Mouse (Mus musculus) midbrain, embryonic 16.5 days (tissue): ENCODE data around the gene Slbp. TPM values are rescaled to one million over a fixed set of nuclear protein-coding genes. Genes with fewer than 3 reads are reported as not detected.
A peak's percentile ranks its signal among the peaks of the same experiment; 100 is the strongest.

Source experiments
- ATAC-seq: fragments of 200-750 bp; cut with Nextera tagmentation; 2 replicates; pipeline ENCODE4 v1.8.0; 2017; ENCODE audit warnings: moderate TSS enrichment
- H3K27ac ChIP-seq: fragments of 300-500 bp; sonication (generic); 2 replicates; pipeline ENCODE4 v1.5.1; 2014; ENCODE audit warnings: mild to moderate bottlenecking, low read length, mixed read lengths
- H3K27me3 ChIP-seq: fragments of 300-500 bp; sonication (generic); 2 replicates; pipeline ENCODE4 v1.6.1; 2014; ENCODE audit warnings: low read depth, low read length, mixed read lengths; ENCODE audit not compliant: control insufficient read depth, insufficient read depth
- H3K36me3 ChIP-seq: fragments of 300-500 bp; sonication (generic); 2 replicates; pipeline ENCODE4 v1.6.1; 2014; ENCODE audit warnings: mild to moderate bottlenecking, low read length, moderate library complexity, mixed read lengths; ENCODE audit not compliant: control insufficient read depth, insufficient read depth
- H3K4me1 ChIP-seq: fragments of 300-500 bp; sonication (generic); 2 replicates; pipeline ENCODE4 v1.6.1; 2014; ENCODE audit warnings: mild to moderate bottlenecking, low read length, mixed read lengths; ENCODE audit not compliant: control insufficient read depth, insufficient read depth
- H3K4me2 ChIP-seq: fragments of 300-500 bp; sonication (generic); 2 replicates; pipeline ENCODE4 v1.6.1; 2014; ENCODE audit warnings: mild to moderate bottlenecking, low read length, mixed read lengths
- H3K4me3 ChIP-seq: fragments of 300-500 bp; sonication (generic); 2 replicates; pipeline ENCODE4 v1.5.1; 2014; ENCODE audit warnings: low read depth, mild to moderate bottlenecking, low read length, moderate library complexity, mixed read lengths
- H3K9ac ChIP-seq: fragments of 300-500 bp; sonication (generic); 2 replicates; pipeline ENCODE4 v1.6.1; 2014; ENCODE audit warnings: low read depth, low read length, mixed read lengths
- H3K9me3 ChIP-seq: fragments of 300-500 bp; sonication (generic); replicated peaks from 2 replicates; pipeline ENCODE4 v1.6.1; 2014; ENCODE audit warnings: mild to moderate bottlenecking, low read length, mixed read lengths; ENCODE audit not compliant: control insufficient read depth, poor library complexity, severe bottlenecking
- WGBS: fragments of 180-500 bp; shearing (Covaris S2); extraction: QIAGEN DNeasy Blood & Tissue Kit; methylation state at CpG from one replicate; pipeline ENCODE4 v1.1.7; 2014; 5-methylcytosine and 5-hydroxymethylcytosine counted together
- polyA plus RNA-seq: library from polyadenylated mRNA; unstranded; fragments of >200 nt; fragmentation: Nextera tagmentation; extraction: Ambion mirVana; gene quantifications from 2 replicates; pipeline ENCODE4 v1.2.1, GENCODE M21; 2015

Gene Slbp
- polyA plus RNA-seq, 1 experiment from 2014 or later: 119 TPM

- Histone ChIP-seq H3K9ac (peak overlapping the region; percentile 84), H3K9me3 (no peaks in the 10 kb centered on the region), H3K4me3 (peak overlapping the region; percentile 84), H3K27ac (peak overlapping the region; percentile 88), H3K4me1 (peaks cover 16% of the 10 kb centered on the region), H3K4me2 (peak overlapping the region; percentile 94), H3K36me3 (no peaks in the 10 kb centered on the region), H3K27me3 (no peaks in the 10 kb centered on the region)
- under 1% methylated on average over 22 of the region's 24 CpGs for WGBS
- no peak; the same call in 1 of the 2 replicates for ATAC-seq
These were observed 23.5 kb downstream of the Slbp start for GRCm38 (mm10) chr5:33628820-33629300.

- Histone ChIP-seq H3K9ac (no peak overlapping the region), H3K4me3 (no peak overlapping the region), H3K36me3 (no peaks in the 10 kb centered on the region), H3K9me3 (no peaks in the 10 kb centered on the region), H3K4me1 (peaks cover 16% of the 10 kb centered on the region), H3K27me3 (no peaks in the 10 kb centered on the region), H3K4me2 (peak overlapping the region; percentile 94), H3K27ac (no peak overlapping the region)
- ATAC-seq: no peak
- 52% methylated on average over 4 of the region's 4 CpGs for WGBS
These were observed 24.4 kb downstream of the Slbp start for GRCm38 (mm10) chr5:33627968-33628367.

- Histone ChIP-seq H3K27me3 (no peaks in the 10 kb centered on the region), H3K4me2 (no peak overlapping the region), H3K9ac (no peak overlapping the region), H3K27ac (no peak overlapping the region), H3K36me3 (no peaks in the 10 kb centered on the region), H3K4me3 (no peak overlapping the region), H3K9me3 (no peaks in the 10 kb centered on the region), H3K4me1 (peaks cover 8% of the 10 kb centered on the region)
- 73% methylated on average over 3 of the region's 3 CpGs for WGBS
- no peak for ATAC-seq
These were observed 28.6 kb downstream of the Slbp start for GRCm38 (mm10) chr5:33623766-33624165.

GRCm38 (mm10) chr5:33622671-33623070 lies 29.7 kb downstream of the Slbp start:
- H3K4me1 ChIP-seq: no peaks in the 10 kb centered on the region
- H3K4me2 ChIP-seq: no peak overlapping the region
- WGBS: 94% methylated on average over 2 of the region's 2 CpGs
- H3K4me3 ChIP-seq: no peak overlapping the region
- no peak overlapping the region for H3K9ac ChIP-seq
- no peak overlapping the region for H3K27ac ChIP-seq
- ATAC-seq: no peak
- no peaks in the 10 kb centered on the region for H3K9me3 ChIP-seq
- H3K27me3 ChIP-seq: no peaks in the 10 kb centered on the region
- H3K36me3 ChIP-seq: no peaks in the 10 kb centered on the region

- no peak overlapping the region for H3K4me3 ChIP-seq
- H3K9me3 ChIP-seq: no peaks in the 10 kb centered on the region
- 94% methylated on average over 6 of the region's 6 CpGs for WGBS
- H3K9ac ChIP-seq: no peak overlapping the region
- no peak for ATAC-seq
- no peaks in the 10 kb centered on the region for H3K4me1 ChIP-seq
- no peak overlapping the region for H3K4me2 ChIP-seq
- no peak overlapping the region for H3K27ac ChIP-seq
- H3K36me3 ChIP-seq: no peaks in the 10 kb centered on the region; the same call in 1 of the 2 replicates
- H3K27me3 ChIP-seq: no peaks in the 10 kb centered on the region
These were observed 38.0 kb downstream of the Slbp start for GRCm38 (mm10) chr5:33614391-33614790.

- no peaks in the 10 kb centered on the region for H3K4me1 ChIP-seq
- WGBS: 100% methylated on average over 1 of the region's 1 CpGs
These were observed 40.6 kb downstream of the Slbp start for GRCm38 (mm10) chr5:33611795-33612194.

GRCm38 (mm10) chr5:33609226-33609625 lies 43.1 kb downstream of the Slbp start:
- H3K4me3 ChIP-seq: no peak overlapping the region
- no peak overlapping the region for H3K9ac ChIP-seq
- no peak for ATAC-seq
- WGBS: 92% methylated on average over 1 of the region's 1 CpGs
- H3K27ac ChIP-seq: no peak overlapping the region
- H3K4me2 ChIP-seq: no peak overlapping the region
- H3K9me3 ChIP-seq: no peaks in the 10 kb centered on the region
- H3K36me3 ChIP-seq: peaks cover 4% of the 10 kb centered on the region; the same call in 1 of the 2 replicates
- no peaks in the 10 kb centered on the region for H3K27me3 ChIP-seq
- no peaks in the 10 kb centered on the region for H3K4me1 ChIP-seq

More at GRCm38 (mm10) chr5:33611795-33612194, 40.6 kb downstream of the Slbp start:
- no peak overlapping the region for H3K27ac ChIP-seq
- H3K4me2 ChIP-seq: no peak overlapping the region
- H3K27me3 ChIP-seq: no peaks in the 10 kb centered on the region
- no peak overlapping the region for H3K9ac ChIP-seq
- H3K36me3 ChIP-seq: peaks cover 4% of the 10 kb centered on the region; the same call in 1 of the 2 replicates
- H3K4me3 ChIP-seq: no peak overlapping the region
- no peaks in the 10 kb centered on the region for H3K9me3 ChIP-seq
- ATAC-seq: no peak

GRCm38 (mm10) chr5:33607434-33607833 lies 44.9 kb downstream of the Slbp start:
- no peak overlapping the region for H3K9ac ChIP-seq
- WGBS: 96% methylated on average over 15 of the region's 15 CpGs
- no peaks in the 10 kb centered on the region for H3K9me3 ChIP-seq
- H3K4me1 ChIP-seq: no peaks in the 10 kb centered on the region
- no peak overlapping the region for H3K27ac ChIP-seq
- no peak overlapping the region for H3K4me2 ChIP-seq
- peaks cover 4% of the 10 kb centered on the region; the same call in 1 of the 2 replicates for H3K36me3 ChIP-seq
- no peak for ATAC-seq
- H3K4me3 ChIP-seq: no peak overlapping the region
- H3K27me3 ChIP-seq: no peaks in the 10 kb centered on the region

GRCm38 (mm10) chr5:33606631-33607030 lies 45.7 kb downstream of the Slbp start:
- 84% methylated on average over 7 of the region's 7 CpGs for WGBS
- Histone ChIP-seq H3K9me3 (no peaks in the 10 kb centered on the region), H3K4me3 (no peak overlapping the region)

More at GRCm38 (mm10) chr5:33606631-33607030, 45.7 kb downstream of the Slbp start:
- Histone ChIP-seq H3K4me2 (no peak overlapping the region), H3K36me3 (peaks cover 4% of the 10 kb centered on the region; the same call in 1 of the 2 replicates), H3K4me1 (no peaks in the 10 kb centered on the region), H3K9ac (no peak overlapping the region), H3K27me3 (no peaks in the 10 kb centered on the region), H3K27ac (no peak overlapping the region)
- no peak for ATAC-seq
